Mouse (Mus musculus): ENCODE measurements around the gene Abcc2. TPM values are rescaled to one million over a fixed set of nuclear protein-coding genes. Genes with fewer than 3 reads are reported as not detected.

Abcc2 gene
- polyA plus RNA-seq, 1 experiment from 2014 or later: 0.06 TPM

DNA sequence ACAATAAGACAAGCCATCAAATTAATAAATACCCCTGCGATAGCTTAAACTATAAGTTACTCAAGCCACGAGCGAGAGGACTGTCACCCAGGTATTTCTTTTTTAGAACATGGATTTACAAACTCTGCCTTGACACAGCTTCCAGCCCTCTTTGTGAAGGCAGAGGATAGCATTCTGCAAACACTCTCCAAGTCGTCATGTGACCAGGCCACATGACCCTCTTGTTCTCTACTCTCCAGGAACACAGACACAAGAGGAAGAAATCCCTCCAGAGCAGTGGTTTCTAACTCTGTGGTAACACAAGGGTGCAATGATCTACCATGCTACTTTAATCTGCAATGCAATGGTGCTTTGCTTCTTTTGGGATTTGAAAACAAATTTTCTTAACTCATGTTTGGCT, 88.4 kb downstream of the Abcc2 start:
- Histone ChIP-seq H3K4me1 (no peaks in the 10 kb centered on the region; the same call in 1 of the 2 replicates), H3K36me3 (peaks cover 68% of the 10 kb centered on the region), H3K27me3 (replicated peaks) (no peaks in the 10 kb centered on the region), H3K4me3 (replicated peaks) (no peak overlapping the region), H3K4me2 (no peak overlapping the region), H3K27ac (replicated peaks) (no peak overlapping the region), H3K9me3 (replicated peaks) (no peaks in the 10 kb centered on the region), H3K9ac (replicated peaks) (no peak overlapping the region)
- ATAC-seq (ENCODE audit: low FRiP score): no peak
- WGBS: 89% methylated on average over 4 of the region's 4 CpGs

DNA sequence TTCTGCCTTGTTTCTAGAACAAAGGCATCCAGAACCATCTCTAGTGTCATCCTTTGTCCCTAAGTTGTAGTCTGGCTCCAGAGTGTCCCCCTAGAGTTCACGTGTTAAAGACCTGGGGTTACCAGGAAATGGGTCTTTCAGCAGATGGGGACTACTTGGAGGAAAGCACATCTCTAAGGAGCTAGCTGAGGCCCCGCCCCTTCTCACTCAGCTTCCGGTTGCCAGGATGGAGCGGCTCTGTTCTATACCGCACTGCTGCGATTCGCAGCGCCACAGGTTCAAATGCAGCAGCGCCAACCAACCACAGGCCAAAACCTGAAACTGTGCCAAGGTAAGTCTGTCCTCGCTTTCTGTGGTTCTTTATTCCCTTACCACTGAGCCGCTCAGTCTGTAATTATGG, 92.4 kb downstream of the Abcc2 start:
- 96% methylated on average over 11 of the region's 11 CpGs for WGBS
- no peak for ATAC-seq (ENCODE audit: low FRiP score)

DNA sequence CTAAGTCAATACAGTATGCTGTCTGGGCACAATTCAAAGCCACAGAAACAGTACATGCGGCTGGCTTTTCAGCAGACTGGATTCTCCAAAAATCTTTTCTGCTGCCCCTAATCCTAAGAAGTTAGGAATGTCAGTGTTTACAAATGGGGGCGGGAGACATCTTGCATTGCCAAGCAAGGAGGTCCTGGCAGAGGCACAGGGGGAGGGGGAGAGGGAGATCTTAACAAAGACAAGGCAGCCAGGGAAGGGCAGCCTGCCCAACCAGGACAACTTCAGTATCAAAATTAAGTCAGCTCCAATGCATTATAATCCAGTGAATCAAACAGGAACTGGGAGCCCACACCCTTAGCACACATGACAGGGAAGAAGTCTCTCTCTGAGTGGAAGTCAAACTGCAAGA, 94.0 kb downstream of the Abcc2 start:
- no peaks in the 10 kb centered on the region for H3K9me3 ChIP-seq (replicated peaks)
- H3K4me2 ChIP-seq: no peak overlapping the region
- H3K27ac ChIP-seq (replicated peaks): no peak overlapping the region
- 43% methylated on average over 2 of the region's 2 CpGs for WGBS
- H3K4me3 ChIP-seq (replicated peaks): no peak overlapping the region
- no peak for ATAC-seq (ENCODE audit: low FRiP score)
- no peak overlapping the region for H3K9ac ChIP-seq (replicated peaks)
- peaks cover 22% of the 10 kb centered on the region for H3K36me3 ChIP-seq
- H3K4me1 ChIP-seq: peaks cover 39% of the 10 kb centered on the region
- H3K27me3 ChIP-seq (replicated peaks): no peaks in the 10 kb centered on the region

More for the DNA sequence above, 92.4 kb downstream of the Abcc2 start:
- Histone ChIP-seq H3K27ac (replicated peaks) (no peak overlapping the region), H3K4me3 (replicated peaks) (no peak overlapping the region), H3K9ac (replicated peaks) (no peak overlapping the region), H3K4me1 (peaks cover 30% of the 10 kb centered on the region), H3K36me3 (peaks cover 33% of the 10 kb centered on the region), H3K27me3 (replicated peaks) (no peaks in the 10 kb centered on the region), H3K4me2 (no peak overlapping the region), H3K9me3 (replicated peaks) (no peaks in the 10 kb centered on the region)

DNA sequence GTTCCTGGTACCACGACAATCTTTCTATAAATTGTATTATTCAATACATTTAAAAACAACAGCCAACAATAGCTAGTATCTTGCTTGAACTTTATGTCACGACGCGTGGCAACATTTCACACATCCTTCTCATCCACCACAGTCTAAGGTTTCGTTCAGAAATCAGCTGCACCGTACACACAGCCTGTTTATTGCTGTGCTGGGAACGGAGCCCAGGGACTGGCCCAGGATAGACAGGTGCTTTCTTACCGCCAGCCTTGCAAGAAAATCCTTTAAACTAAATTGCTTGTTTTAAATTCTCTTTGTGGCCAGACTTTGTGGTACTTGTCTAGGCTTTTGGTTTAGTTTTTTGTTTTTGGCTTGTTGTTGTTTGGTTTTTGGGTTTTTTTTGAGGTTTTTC, 95.4 kb downstream of the Abcc2 start:
- Histone ChIP-seq H3K36me3 (peaks cover 9% of the 10 kb centered on the region), H3K27me3 (replicated peaks) (no peaks in the 10 kb centered on the region), H3K9ac (replicated peaks) (no peak overlapping the region), H3K4me1 (peaks cover 39% of the 10 kb centered on the region), H3K4me3 (replicated peaks) (no peak overlapping the region), H3K27ac (replicated peaks) (no peak overlapping the region), H3K9me3 (replicated peaks) (no peaks in the 10 kb centered on the region), H3K4me2 (no peak overlapping the region)
- ATAC-seq (ENCODE audit: low FRiP score): no peak
- WGBS: 73% methylated on average over 8 of the region's 8 CpGs

DNA sequence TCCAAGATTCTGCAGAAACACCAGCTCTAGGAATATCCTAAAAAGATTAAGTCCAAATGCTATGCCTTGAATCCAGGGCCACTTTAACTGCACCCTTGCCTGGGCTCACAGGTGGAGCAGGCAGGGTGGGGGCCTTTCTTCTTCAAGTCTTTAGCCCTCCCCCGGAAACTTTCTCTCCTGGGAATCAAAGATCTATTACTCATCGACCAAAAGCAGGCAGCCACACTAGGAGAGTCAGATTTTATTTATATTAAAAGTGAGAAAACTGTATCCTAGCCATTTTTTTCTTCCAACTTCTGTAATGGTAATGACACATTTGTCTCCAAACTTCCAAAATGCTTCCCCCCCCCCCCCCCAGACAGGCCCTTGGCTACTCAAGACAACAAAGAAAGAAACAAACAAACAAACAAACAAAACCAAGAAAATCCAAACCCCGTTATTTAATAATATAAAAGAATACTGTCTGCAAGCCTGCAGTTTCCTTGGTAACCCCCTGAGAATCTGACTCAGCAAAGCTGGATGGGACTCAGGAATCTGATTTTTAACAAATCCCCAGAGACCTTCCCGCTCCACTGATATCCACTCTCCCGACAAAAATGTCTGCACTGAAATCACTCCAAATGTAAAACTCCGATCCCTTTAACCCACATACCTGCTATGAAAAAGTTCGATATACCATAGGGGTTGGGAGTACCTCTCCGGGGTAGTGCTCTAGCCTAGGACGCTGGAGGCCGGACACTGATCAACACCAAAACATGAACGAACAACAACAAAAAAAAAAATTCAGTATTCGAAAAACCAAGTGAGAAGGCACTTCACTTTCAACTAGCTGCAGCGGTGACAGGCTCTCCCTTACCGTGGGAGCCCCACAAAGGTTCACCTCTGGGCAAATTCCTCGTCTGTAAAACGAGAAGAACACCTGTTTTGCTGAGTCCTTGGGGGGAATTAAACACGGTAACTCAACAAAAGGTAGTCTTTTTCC, 96.4 kb downstream of the Abcc2 start:
- Histone ChIP-seq H3K36me3 (peaks cover 3% of the 10 kb centered on the region; the same call in 1 of the 2 replicates), H3K27me3 (replicated peaks) (no peaks in the 10 kb centered on the region), H3K4me3 (replicated peaks) (peak overlapping the region; percentile 56), H3K4me1 (peaks cover 50% of the 10 kb centered on the region), H3K4me2 (peak overlapping the region; percentile 64), H3K9me3 (replicated peaks) (no peaks in the 10 kb centered on the region), H3K9ac (replicated peaks) (peak overlapping the region; percentile 54; the same call in 1 of the 2 replicates), H3K27ac (replicated peaks) (peak overlapping the region; percentile 87)
- 6% methylated on average over 17 of the region's 17 CpGs for WGBS
- no peak for ATAC-seq (ENCODE audit: low FRiP score)

DNA sequence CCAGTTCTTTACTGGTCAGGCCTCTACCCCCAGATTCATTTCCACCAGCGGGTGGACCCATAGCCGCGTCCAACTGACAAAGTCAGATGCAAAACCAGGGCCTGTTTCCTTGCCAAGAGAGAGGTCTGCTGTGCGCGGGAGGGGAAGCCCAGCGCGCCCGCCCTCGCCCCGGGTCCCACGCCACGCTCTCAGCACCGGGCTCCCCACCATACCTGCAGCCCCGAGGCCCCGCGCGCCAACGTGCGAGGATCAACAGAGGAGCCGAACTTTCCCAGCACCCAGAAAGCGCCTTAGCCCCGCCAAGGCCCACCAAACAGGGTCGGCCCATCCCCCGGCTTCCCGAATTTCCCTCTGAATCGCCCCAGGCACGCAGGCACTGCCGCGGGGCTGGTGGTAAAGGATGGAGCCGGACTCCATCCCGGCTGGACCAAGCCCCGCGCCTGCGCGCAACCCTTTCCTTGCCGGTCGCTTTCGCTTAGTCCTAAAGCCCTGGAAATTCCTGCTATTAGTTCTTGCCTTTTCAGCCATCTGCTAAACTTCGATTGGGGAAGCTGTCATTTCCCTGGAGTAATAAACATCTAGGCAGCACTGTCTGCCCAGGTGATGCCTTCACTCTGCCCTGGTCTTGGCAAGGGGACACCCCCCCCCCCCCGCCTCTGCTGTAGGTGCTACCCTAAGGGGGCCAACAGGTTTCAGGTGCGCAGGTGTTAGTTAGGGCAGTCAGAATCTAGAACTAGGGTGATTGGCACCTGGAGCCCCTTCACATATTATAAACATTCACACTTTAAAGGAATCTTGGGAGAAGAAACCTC, 97.6 kb downstream of the Abcc2 start:
- peak overlapping the region; percentile 56 for H3K4me3 ChIP-seq (replicated peaks)

DNA sequence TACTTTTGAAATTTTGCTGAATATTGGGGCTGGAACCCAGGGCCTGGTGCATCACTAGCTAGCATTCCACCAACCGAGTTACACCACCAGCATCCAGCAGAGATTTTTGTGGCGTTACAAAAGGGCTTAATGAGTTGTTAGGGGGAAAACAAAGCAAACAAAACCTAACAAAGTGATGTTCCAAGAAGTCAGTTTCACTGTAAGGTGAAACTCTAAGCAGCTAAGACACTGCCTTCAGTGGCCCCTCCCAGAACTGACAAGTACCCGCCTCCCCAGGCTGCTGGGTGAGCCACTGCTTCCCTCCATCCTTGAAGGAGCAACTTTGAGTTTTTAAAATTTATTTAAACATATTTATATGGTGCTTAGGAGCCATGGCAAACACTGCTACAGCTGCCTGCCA, 98.4 kb downstream of the Abcc2 start:
- Histone ChIP-seq H3K27me3 (replicated peaks) (no peaks in the 10 kb centered on the region), H3K9ac (replicated peaks) (no peak overlapping the region), H3K27ac (replicated peaks) (no peak overlapping the region), H3K4me1 (peaks cover 51% of the 10 kb centered on the region), H3K4me2 (no peak overlapping the region; the same call in 1 of the 2 replicates), H3K36me3 (no peaks in the 10 kb centered on the region), H3K4me3 (replicated peaks) (no peak overlapping the region), H3K9me3 (replicated peaks) (no peaks in the 10 kb centered on the region)
- ATAC-seq (ENCODE audit: low FRiP score): no peak
- 24% methylated on average over 3 of the region's 3 CpGs for WGBS

More for the DNA sequence above, 97.6 kb downstream of the Abcc2 start:
- Histone ChIP-seq H3K9ac (replicated peaks) (peak overlapping the region; percentile 54), H3K4me2 (peak overlapping the region; percentile 64), H3K36me3 (peaks cover under 1% of the 10 kb centered on the region; the same call in 1 of the 2 replicates), H3K4me1 (peaks cover 51% of the 10 kb centered on the region), H3K27ac (replicated peaks) (peak overlapping the region; percentile 87), H3K27me3 (replicated peaks) (no peaks in the 10 kb centered on the region), H3K9me3 (replicated peaks) (no peaks in the 10 kb centered on the region)
- ATAC-seq (ENCODE audit: low FRiP score): peak; percentile 87
- 2% methylated on average over 41 of the region's 41 CpGs for WGBS

DNA sequence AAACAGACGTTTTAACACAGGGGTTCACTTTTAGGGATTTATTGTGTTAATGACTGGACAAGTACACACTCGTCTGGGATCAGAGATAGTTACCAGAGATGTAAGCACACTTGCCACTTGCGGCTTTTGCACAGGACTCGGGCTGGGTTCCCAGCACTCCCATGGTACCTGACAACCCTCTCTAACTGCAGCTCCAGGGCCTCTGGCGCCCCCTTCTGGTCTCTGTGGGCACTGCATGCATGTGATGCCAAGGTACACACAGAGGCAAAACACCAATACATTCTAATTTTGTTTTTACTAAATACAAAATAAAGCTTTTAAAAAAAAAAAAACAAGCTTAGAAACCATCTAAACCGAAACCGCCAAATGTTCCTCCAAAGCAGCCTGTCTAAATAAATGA, 99.6 kb downstream of the Abcc2 start:
- ATAC-seq (ENCODE audit: low FRiP score): no peak
- H3K4me1 ChIP-seq: peaks cover 45% of the 10 kb centered on the region
- H3K4me2 ChIP-seq: no peak overlapping the region
- H3K27me3 ChIP-seq (replicated peaks): no peaks in the 10 kb centered on the region
- 90% methylated on average over 7 of the region's 7 CpGs for WGBS
- no peaks in the 10 kb centered on the region for H3K36me3 ChIP-seq
- no peaks in the 10 kb centered on the region for H3K9me3 ChIP-seq (replicated peaks)
- no peak overlapping the region for H3K9ac ChIP-seq (replicated peaks)
- no peak overlapping the region for H3K4me3 ChIP-seq (replicated peaks)
- H3K27ac ChIP-seq (replicated peaks): no peak overlapping the region

DNA sequence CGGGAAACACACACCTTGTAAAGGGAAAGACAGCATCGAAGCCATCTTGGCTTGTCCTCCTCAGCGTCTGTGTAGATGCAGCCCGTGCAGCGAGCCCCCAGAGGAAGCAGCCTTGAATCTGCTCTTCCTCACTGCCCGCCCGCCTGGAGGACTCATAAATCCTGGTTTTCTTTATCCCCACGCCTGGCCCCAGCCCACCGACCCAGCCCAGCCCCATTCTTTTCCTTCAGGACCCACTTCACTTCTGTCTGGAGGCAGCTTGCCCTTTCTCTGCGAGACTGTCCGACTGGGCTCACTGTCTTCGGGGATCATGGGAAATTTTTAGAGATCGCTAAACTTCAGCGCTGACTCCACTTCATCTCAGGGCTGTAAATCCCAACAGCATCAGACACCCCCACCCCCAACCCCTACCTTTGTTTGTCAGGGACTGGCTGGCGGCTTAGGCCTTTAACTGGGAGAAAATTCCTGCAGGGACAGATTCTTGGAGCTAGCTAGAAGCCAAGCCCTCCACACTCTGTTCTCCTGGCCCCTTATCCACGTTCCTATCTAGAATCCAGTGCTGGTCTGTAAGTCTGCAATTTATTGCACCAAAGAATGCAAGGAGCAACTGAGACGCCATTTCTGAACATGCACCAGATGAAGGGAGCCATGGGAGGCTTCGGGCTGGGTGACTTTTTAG, 101.0 kb downstream of the Abcc2 start:
- Histone ChIP-seq H3K36me3 (no peaks in the 10 kb centered on the region), H3K4me2 (peak overlapping the region; percentile 48), H3K4me1 (peaks cover 34% of the 10 kb centered on the region), H3K4me3 (replicated peaks) (no peak overlapping the region; the same call in 1 of the 2 replicates), H3K27me3 (replicated peaks) (no peaks in the 10 kb centered on the region), H3K9me3 (replicated peaks) (no peaks in the 10 kb centered on the region), H3K27ac (replicated peaks) (peak overlapping the region; percentile 38), H3K9ac (replicated peaks) (0 out of 2 replicates have a peak overlapping the region, but pooled peaks have one; percentile 5)
- ATAC-seq (ENCODE audit: low FRiP score): peak; percentile 60; the same call in 1 of the 2 replicates
- WGBS: 9% methylated on average over 18 of the region's 18 CpGs

DNA sequence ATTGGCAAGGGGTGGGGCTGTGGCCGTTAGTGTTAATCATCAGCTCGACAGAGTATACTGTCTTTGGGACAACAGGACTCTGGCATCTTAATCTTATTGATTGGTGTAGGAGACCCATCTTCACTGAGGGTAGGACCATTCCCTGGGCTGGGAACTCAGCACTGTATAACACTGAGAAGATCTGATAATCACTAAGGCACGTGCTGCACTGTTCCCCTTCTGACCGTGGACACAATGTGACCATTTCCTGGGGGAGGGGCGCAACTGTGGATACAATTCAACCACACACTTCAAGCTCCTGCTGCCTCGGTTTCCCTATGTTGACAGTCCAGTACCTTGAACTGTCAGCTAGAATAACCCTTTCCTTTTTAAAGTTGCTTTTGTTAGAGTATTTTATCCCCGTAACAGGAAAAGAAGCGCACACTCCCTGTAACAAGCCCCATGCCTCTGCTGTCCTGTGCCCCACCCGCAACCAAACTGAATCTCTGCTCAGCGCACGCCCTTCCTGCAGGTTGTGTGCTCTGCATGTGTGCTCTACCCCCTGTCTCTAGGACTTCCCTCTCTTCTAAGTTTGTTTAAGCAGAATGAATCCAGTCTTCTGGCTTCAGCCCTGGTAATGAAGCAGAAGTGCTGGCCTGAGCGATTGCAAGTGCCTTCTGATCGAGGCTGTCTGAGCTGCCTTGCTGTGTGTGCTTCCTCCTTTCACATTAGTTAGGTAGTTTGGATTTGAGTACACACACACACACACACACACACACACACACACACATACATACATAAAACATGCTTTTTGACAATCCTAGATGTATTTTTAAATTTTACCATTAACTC, 102.9 kb downstream of the Abcc2 start:
- ATAC-seq (ENCODE audit: low FRiP score): no peak
- 64% methylated on average over 13 of the region's 13 CpGs for WGBS
- peaks cover 18% of the 10 kb centered on the region for H3K4me1 ChIP-seq
- no peak overlapping the region for H3K4me3 ChIP-seq (replicated peaks)
- H3K36me3 ChIP-seq: no peaks in the 10 kb centered on the region
- H3K9me3 ChIP-seq (replicated peaks): no peaks in the 10 kb centered on the region
- no peaks in the 10 kb centered on the region for H3K27me3 ChIP-seq (replicated peaks)
- H3K4me2 ChIP-seq: no peak overlapping the region
- no peak overlapping the region for H3K27ac ChIP-seq (replicated peaks)
- no peak overlapping the region for H3K9ac ChIP-seq (replicated peaks)

Measured in neural tube, embryonic 15.5 days (tissue).